Mouse (Mus musculus) hindlimb bud, embryonic 11.5 days (tissue): ENCODE measurements at regions not wholly inside any gene's neighbourhood (a gene's known extent, or its start where the extent isn't known, plus 50 kb on each side); places are given as distances from the start of the nearest gene placed in this dataset.

Experiments
- DNase-seq: peaks from one replicate; pipeline ENCODE4 v3.0.0-alpha.2; 2012; ENCODE audit warnings: low read depth, low spot score; ENCODE audit errors: extremely low spot score

GRCm38 (mm10) chr11:113089637-113090351 lies 307.8 kb downstream of the Sox9 start:
- DNase-seq, result no peak

DNA sequence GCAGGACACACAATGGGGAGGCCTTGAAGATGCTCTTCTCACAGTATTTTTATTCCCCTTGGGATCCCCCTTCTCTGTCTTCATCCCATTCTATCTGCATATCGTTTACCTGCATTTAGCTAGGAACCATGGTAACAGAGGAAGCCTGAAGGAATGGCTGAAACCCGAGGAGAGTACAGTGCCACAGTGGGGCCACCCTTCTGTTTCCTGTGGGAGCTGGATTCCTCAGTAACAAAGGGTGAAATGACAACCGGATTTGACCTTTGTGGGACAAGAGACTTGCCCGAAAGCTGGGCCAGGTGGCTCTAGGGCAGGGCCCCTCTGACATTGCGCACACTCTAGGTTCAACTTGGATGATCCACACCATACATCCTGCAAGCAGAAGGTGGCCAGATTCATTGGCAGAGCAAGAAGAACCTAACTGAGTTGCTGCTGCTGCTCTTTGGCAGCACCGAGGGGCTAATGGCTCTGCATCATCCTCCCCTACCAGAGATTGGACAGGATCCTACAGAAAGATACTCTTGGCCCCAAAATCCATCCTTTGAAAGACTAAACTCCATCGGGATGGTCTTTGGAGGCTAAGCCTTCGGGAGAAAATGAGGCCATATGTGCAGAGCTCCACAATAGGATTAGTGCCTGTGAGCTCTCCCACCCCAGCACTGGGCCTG lies 310.0 kb downstream of the Sox9 start:
- DNase-seq, result no peak

- no peak for DNase-seq
Measured at GRCm38 (mm10) chr11:113093895-113094445, 311.9 kb downstream of the Sox9 start.

- DNase-seq, result no peak
Measured at GRCm38 (mm10) chr11:113095625-113096024, 313.6 kb downstream of the Sox9 start.

- DNase-seq, result no peak
Measured at GRCm38 (mm10) chr11:113096209-113096608, 314.2 kb downstream of the Sox9 start.

- no peak for DNase-seq
Measured at GRCm38 (mm10) chr11:113098360-113098759, 316.3 kb downstream of the Sox9 start.

DNA sequence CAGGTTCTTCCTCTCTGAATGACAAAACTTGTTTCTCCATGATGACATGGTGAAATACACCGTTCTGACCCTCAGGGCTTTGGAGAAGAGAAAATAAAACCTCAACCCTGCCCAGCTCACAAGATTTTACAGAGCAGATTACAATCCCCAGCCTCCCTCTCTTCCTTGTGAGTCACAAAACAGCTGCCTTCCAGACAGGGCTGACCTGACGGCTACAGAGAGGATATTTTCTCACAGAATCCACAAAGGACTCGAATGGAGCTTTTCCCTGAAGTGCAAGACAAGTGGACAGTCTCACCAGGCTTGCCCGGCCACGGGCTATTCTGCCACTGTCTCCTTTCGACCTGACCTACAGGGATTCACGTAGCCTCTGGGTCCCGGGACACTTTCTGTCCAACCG lies 318.8 kb downstream of the Sox9 start:
- DNase-seq, result no peak

GRCm38 (mm10) chr11:113101534-113101933 lies 319.5 kb downstream of the Sox9 start:
- DNase-seq, result no peak

DNA sequence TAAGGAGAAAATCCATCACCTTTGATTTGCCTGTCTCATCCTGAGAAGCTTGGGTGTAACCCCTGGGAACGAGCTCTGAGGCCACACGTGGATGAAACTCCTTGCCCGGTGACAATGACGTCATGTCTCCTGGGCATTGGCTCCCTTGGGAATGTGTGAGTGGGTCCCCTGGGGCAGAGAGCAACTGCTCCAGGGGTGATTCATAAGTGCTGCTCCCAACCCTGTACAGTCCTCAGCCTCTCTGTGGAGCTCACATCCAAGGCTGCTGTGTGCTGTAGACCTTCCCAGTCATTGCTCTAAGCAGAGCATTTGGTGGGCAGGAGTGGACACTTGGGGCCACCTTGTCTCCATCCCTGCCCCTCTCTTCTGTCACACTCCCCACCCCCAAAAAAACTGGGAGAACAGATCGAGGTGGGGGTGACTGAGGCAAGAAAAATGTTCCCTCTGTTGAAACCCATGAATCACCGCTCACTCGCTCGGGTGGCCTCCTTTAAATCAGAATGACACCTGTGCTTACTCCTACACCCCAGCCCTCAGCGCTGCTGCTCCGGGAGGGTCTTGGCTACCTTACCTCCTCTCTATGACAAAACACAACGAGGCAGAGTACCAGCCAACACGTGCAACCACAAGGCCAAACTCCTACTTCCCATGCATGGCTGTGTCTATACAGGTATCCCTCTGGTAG lies 321.3 kb downstream of the Sox9 start:
- DNase-seq, result no peak

DNA sequence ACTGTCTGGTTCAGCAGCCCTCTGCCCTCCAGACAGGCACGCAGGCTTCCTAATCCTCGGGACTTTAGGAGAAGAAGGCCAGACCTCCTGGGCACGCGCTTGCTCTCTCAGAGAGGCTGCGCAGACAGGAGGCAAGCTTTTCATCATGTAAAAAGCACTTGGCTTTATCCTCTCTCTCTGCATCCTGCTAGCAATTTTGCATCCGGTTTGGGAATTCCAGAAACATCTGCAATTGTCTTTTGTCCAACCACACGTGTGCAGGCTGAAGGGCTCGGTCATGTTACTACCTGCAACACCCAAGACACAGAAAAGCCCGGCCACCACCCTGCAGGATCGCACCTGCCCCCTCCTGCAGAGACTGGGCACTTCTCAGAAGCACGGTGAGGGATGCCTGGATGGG lies 323.3 kb downstream of the Sox9 start:
- no peak for DNase-seq

- DNase-seq, result no peak
Measured at GRCm38 (mm10) chr11:113107205-113107844, 325.3 kb downstream of the Sox9 start.

GRCm38 (mm10) chr11:113107966-113108699 lies 326.1 kb downstream of the Sox9 start:
- DNase-seq, result no peak

DNA sequence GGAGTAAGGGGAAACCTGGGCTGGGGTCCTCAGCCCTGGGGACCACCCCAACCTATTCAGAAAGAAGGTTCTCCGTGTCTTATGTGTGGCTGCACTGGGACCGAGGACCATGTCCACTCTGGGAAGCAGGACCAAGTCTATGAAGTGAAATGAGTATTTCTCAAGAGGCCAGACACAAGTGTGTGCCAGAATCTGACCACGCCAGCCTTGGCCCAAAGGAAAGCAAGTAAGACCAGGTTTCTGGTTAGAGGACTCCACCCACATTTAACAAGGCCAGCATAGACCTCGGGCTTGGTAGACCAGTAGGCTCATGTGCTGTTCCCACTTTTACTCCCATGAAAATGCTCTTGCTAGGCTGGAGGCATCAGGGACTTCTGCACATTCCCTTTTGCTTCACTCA lies 327.1 kb downstream of the Sox9 start:
- no peak for DNase-seq

DNA sequence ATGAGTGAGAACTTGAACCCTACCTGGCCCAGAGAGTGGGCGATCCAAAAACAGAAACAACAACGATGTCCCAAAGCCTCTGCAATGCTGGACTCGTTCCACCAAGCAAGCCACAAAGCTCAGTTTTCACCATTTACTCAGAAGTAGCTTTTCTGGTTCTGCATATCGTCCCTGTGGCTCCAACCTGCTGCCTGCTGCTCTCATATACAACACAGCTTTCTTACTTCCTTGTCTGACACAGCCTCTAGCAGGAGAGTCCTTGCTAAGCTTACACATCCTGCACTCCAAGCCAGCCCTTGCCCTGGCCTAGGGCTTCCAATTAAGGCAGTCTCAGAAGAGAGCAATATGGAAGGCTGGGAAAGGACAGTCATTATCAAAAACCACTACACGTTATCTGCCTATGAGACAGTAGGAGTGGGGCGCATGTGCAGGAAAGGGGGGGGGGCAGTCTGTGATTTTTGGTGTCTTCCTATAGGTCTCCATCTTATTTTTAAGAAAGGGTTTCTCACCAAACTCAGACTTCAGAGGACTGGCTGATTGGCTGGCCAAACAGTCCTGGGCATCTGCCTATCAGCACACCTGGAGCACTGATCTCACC lies 331.3 kb downstream of the Sox9 start:
- no peak for DNase-seq

DNA sequence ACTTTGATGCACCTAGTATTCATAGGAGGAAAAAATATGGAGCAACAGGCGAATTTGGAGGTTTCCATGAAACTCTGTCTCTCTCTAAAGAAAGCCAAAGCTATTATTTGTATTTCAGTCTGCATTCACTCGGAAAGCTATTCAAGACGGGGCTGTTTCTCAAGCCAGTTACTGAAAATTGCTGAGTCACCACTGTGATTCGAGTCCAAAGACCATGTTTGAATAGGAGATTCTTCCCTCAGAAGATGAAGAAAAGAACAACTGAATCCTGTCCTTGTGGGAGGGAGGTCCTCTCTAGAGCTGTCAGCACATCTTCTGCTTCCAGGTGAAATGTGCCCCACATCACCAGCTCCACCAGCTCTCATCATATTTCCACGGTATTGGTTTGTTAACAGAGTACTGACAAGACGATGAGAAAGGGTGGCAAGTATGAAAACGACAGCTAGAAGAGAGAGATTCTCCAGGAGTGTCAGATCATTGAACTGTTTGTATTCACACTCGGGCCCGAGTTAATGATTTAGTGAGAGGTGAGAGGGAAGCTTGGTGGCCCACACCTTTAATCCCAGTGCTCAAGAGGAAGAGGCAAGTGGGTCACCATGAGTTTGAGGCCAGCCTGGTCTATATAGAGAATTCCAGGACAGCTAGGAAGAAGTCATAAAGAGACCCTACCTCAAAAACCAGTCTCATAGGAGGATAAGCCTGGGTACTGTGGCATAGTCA lies 335.3 kb downstream of the Sox9 start:
- DNase-seq, result no peak

- DNase-seq, result no peak
Measured at GRCm38 (mm10) chr11:113120570-113120969, 338.5 kb downstream of the Sox9 start.

DNA sequence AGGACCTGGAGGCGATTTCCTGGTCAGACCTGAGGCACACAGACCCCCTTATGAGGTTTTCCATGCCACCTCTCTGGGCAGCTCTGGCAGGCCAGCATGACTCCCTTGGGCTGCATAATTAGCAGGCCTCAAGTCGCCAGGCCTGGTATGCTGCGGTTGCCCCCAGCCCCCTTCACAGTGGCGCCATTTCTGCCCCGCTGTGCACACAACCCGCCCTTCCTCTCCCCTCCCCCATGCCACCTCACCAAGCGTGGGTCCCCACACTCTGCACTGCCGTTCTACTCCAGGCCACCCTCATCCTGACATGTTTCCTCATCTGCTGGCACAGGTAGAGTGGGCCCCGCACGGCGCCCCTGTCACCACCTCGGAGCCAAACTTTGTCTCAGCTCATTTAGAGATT lies 339.3 kb downstream of the Sox9 start:
- no peak for DNase-seq

- no peak for DNase-seq
Measured at GRCm38 (mm10) chr11:113122137-113122536, 340.1 kb downstream of the Sox9 start.

DNA sequence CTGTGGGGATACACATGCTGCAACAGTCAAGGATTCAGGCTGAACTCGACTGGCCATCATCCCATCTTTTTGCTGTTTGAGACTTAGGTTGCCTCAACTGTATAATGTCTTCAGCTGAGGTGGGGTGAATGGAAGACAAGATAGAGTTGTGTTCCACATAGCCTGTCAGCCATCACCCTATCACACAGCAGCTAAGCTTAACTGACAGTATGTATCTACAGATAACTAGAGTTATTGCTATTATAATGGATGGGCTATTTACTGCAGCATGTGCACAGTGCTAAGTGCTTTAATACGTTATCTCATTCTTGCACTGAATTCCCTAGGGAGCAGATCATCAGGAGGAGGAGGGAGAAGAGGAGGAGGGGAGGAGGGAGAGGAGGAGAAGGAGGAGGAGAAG lies 340.9 kb downstream of the Sox9 start:
- DNase-seq, result no peak

GRCm38 (mm10) chr11:113125832-113126231 lies 343.8 kb downstream of the Sox9 start:
- no peak for DNase-seq
